Mouse (Mus musculus) retina, embryonic 14.5 days (tissue): Measurements from ENCODE around the gene Slc29a2.
A peak's percentile ranks its signal among the peaks of the same experiment; 100 is the strongest.

Source experiments
- DNase-seq: peaks from one replicate; pipeline ENCODE4 v3.0.0-alpha.2; 2015; ENCODE audit warnings: low spot score

Gene Slc29a2

DNA sequence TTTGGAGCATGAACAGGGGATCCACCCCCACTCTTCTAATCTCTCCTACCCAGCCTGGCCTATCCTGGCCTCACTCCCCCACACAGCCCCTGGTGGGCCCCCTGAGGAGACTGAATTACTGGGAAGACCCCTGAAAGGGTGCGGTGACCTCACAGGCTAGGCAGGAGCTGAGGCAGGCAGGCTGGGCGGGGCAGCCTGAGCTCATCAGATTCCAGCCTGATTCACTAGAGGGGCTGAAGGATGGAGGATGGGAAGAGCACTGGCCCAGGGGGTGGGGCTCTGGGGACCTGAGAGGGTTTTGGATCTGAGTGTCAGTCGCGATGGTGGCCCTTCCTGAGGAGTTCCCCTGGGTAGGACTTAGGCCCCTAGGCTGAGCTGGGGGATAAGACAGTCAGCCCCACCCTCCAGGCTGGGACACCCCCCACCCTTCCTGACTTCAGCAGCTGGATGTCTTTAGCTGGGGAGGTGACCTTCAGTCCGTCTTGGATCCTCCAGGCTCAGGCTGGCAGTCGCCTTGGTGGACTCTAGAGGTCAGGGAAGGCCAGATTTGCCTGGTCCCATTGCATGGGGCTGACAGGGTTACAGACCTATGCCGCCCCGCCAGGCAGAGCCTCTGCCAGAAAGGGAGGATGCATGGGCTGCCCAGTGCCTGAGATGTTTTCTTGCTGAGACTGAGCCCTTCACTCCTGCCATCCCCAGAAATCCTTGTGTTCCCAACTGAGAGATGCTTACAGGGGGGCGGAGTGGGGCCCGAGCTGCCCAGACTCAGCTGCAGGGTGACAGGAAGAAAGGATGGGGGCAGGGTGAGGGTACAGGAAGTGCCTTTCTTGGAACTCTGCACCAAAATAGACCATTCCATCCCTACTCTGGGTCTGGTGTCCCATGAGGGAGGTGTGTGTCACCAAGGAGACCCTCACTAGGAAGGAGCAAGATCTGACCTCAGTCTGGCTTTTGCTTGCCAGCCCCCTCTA is 35.4 kb downstream of the Slc29a2 start:
- peak; percentile 47 for DNase-seq

DNA sequence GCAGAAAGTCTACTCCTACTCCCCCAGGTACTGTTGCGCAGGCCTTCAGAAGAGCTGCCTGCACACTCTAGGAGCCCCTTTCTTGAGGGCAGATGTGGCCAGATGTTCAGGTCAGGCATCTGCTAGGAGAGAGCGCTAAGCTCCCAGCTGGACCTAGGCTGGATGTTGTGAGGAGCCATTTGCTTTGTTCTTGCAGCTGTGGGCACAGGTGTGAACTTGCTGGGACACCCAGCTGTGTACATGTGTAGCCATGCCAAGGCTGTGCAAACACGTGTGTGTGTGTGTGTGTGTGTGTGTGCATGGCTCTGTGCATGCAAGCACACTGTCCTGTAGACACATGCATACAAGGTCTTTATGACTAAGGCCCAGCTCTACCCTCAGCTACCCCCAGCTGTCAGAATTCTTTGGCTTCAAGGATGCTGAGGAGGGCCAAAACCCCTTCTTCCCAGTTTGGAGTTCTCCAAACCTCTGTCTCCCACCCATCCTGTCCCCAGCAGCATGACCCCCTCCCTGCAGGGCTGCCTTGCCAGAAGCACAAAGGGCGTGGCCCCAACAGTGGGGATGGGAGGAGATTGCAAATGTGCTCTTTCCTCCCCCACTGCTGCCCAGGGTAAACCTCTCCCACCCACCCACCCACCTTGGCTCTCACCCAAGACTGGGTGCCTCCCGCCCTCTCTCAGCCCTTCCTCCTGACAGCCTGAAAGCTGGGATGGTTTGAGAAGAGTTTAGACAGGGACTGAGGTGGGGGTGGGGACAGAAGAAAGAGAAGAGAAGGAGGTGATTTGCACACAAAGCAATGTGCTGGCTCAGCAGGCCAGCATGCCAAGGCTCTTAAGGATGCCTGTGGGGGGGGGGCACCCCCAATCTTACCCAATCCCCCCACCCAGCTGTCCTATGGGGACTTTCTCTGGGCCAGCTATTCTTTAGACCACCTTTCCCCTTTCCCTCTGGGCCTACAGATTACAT is 37.0 kb downstream of the Slc29a2 start:
- no peak for DNase-seq

DNA sequence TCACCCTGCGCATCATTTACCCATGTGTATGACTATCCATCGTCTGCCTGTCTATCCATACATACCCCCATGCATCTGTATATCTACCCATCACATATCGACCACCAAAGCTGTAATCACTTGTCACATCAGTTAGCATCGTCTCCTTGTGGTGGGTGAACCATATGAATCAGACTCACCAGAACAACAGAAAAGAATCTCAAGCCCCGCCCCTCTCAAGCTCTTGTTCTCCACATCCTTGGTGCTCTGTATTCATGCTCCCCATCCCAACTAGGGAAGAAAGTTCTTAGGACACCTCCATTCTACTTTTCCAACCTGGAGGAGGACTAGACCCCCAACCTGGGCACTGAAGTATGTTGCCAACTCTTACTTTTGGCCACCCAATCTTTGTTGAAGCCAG is 38.4 kb downstream of the Slc29a2 start:
- no peak for DNase-seq

DNA sequence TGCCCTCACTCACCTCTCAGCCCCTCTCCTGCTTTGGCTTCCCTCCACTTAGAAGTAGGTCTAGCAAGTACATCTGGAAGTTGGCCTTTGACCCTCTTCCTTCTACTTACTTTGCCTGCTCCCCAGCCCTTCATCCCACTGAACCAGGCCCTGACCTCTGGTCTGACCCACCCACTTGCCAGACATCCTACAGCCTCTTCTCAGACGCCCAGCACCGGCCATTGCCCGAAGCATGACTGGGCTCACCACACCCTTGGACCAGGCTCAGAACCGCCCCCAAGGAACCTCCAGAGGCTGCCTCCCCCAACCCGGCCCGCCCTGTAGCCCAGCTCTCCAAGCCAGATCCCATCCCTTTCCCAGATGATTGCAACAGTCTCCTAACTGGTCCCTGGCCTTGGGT is 38.8 kb downstream of the Slc29a2 start:
- DNase-seq: no peak

DNA sequence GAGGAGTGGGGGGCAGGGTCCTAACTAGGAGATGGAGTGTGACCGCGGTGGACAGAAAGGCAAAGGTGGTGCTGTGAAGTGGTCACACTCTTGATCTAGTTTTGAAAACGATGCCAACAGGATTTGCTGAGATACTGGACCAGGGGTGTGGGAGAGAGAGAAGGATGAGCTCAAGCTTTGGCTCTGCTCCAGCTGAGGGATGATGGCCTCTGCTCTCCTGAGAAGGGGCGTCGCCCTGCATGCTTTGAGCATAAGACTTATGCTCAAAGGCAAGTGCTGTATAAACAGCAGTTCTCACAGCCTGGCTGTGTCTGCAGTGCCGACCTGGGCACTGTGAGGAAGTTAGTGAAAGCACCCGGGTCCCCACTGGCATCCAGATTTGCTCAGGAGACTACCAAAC is 41.4 kb downstream of the Slc29a2 start:
- no peak for DNase-seq

DNA sequence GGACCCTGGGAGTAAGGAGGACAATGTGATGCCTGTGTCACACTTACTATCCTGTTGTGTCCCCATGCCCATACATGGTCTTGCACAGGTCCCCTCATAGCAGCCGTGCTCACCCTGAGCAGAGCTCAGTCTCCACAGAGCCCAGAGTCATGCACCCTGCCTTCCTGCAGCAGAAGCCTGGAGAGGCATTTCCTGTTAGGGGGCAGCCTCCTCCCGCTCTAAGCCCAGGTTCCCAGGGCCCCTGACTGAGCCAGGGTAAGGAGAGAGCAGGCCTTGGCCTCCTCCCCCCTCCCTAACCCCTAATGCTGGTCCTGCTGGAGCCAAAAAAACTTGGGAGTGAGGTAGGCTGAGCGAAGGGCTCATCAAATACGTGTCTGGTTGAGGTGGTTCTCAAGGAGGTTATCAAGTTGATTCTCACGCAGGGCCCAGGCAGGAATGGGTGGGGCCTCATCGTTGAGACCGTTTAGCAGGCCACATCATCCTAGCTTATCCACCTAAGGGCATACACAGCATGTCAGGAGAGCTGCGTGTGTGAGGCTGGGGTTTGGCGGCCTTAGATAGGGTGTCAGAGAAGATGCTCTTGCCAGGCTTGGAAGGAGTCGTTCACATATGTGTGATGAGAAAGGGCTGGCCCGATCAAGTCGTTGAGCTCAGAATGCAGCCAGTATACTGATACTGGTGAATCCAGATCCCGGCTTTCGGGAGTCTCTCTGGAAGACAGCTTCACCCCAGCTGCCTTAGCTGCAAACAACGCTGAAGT is 43.6 kb downstream of the Slc29a2 start:
- no peak for DNase-seq

DNA sequence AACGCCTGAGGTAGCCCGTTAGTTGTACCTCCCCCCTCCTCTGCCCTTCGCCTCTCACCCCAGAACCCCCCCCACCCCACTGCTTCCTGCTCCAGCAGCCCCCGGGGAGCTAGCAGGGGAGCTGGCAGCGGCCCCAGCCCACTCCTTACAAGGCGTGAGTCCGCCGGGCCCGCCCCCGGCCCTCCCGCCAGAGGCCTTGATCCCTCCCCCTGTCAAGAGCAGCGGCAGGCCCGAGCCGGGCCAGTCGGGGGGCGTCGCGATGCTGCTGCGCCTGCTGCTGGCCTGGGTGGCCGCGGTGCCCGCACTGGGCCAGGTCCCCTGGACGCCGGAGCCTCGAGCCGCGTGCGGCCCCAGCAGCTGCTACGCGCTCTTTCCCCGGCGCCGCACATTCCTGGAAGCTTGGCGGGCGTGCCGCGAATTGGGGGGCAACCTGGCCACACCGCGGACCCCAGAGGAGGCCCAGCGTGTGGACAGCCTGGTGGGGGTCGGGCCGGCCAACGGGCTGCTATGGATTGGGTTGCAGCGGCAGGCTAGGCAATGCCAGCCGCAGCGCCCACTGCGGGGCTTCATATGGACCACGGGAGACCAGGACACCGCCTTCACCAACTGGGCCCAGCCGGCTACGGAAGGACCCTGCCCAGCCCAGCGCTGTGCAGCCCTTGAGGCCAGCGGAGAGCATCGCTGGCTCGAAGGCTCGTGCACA is 44.4 kb downstream of the Slc29a2 start, which contains the start of gene Cd248:
Gene Cd248, plus strand, starts transcription at position 212 of the 703 bp plus-strand sequence.
- peak; percentile 61 for DNase-seq

DNA sequence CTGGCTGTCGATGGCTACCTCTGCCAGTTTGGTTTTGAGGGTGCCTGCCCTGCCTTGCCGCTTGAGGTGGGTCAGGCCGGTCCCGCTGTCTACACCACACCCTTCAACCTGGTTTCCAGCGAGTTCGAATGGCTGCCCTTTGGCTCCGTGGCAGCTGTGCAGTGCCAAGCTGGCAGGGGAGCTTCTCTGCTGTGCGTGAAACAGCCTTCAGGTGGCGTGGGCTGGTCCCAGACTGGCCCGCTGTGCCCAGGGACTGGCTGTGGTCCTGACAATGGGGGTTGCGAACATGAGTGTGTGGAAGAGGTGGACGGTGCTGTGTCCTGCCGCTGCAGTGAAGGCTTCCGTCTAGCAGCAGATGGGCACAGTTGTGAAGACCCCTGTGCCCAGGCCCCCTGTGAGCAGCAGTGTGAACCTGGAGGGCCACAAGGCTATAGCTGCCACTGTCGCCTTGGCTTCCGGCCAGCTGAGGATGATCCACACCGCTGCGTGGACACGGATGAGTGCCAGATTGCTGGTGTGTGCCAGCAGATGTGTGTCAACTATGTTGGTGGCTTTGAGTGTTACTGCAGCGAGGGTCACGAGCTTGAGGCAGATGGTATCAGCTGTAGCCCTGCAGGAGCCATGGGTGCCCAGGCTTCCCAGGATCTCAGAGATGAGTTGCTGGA is 45.0 kb downstream of the Slc29a2 start:
- DNase-seq: no peak

DNA sequence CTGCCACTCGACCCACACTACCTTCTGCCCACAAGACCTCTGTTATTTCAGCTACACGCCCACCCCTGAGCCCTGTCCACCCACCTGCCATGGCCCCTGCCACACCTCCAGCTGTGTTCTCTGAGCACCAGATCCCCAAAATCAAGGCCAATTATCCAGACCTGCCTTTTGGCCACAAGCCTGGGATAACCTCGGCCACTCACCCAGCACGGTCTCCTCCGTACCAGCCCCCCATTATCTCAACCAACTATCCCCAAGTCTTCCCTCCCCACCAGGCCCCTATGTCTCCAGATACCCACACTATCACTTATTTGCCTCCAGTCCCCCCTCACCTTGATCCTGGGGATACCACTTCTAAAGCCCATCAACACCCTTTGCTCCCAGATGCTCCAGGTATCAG is 45.8 kb downstream of the Slc29a2 start:
- no peak for DNase-seq

DNA sequence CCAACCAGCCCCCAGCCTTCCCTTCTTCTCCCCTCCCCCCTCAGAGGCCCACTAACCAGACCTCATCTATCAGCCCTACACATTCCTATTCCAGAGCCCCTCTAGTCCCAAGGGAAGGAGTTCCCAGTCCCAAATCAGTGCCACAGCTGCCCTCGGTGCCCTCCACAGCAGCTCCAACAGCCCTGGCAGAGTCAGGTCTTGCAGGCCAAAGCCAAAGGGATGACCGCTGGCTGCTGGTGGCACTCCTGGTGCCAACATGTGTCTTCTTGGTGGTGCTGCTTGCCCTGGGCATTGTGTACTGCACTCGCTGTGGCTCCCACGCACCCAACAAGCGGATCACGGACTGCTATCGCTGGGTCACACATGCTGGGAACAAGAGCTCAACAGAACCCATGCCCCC is 46.3 kb downstream of the Slc29a2 start:
- no peak for DNase-seq

DNA sequence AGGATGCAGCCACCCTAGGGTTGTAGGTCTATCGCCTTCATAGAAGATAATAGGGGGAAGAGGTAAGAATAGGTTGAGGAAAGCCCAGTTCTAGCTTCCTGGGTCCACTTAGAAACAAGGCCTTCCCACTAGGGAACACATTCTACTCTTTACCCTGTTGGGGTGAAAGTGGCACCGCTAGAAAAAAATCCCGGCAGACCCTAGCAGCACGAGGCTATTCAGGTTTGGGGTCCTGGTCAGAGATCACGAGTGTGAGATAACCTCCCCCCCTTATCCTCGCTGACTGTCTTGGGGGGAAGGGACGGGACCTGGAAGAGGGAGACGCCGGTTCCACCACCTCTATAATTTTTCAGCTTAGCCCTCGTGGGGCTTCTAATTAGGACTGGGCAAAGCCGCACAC is 47.4 kb downstream of the Slc29a2 start:
- DNase-seq: no peak

DNA sequence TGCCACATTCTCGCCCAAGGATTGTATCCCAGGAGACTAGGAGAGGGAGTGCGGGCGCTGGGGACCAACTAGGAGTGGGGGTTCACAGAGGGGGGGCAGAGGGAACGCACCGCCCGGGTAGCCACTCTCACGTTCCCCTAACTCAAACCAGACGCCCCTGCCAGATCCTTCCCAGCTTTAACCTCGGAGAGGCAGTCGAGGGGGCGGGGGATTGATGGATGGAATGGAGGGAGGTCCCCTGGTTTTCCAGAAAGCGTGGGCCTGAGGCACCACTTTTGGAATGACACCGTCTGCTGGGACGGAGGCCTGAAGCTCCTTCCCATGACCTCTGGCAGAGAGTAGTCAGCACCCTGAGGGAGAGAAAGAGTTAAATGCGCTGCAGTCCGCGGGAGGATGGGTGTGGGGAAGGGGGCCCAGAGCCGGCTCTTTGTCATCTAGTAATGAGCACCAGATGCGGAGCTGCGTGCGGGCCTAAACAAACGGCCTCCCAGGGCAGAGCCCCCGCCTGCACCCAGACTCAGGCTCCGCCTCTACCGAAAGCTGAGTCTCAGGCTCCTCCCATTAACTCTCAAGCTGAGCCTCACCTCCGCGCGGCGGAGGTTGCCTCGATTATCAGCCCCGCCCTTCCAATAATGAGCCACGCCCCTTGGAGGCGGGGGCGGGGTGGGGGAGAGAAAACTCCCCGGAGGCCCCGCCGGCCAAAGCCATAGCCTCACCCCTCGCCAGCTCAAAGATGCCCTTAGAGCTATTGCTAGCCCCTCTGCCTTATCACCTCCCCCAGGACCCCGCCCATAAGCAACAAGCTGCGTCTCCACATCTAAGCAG is 48.1 kb downstream of the Slc29a2 start:
- DNase-seq: peak; percentile 85

DNA sequence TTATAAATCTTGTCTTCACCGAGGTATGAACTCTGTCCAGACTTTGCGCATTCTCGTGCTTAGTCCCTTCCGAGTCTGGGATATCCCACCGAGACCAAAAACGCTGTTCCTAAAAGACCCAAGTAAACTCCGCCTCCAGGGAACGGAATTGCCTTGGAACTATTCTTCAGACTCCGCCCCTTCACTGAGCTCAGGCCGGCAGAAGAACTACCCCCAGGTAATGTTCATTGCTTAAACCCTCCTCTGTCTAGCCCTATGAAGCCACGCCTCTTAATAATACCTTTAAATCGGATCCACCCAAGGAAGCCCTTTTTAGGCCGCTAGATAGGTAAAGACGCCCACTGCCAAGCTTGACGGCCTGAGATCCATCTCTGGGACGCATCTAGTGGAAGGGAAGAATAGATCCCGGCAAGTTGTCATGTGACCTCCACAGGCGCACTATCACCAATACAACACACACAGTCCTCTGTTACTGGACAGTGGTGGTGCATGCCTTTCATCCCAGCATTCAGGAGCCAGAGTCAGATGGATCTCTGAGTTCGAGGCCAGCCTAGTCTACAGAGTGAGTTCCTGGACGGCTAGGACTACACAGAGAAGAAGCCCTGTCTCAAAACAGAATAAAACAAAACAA is 48.8 kb downstream of the Slc29a2 start:
- no peak for DNase-seq

DNA sequence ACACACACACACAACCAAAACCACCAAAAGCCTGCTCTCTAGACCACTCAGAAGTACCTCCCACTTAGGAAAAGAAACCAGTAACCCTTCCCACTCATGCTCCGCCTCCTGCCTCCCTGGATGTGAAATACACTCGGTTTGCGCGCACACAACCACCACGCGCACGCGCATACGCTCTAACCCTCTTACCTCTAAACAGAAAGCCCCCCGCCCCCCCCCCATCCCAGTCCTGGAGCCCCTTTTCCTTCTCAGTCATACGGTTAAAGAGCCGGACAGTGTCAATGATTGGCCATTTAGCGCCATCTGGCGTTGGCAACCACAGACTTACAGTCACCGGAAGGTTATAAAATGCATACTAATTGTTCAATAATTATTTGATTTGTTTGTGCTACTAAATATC is 49.4 kb downstream of the Slc29a2 start:
- peak; percentile 86 for DNase-seq

DNA sequence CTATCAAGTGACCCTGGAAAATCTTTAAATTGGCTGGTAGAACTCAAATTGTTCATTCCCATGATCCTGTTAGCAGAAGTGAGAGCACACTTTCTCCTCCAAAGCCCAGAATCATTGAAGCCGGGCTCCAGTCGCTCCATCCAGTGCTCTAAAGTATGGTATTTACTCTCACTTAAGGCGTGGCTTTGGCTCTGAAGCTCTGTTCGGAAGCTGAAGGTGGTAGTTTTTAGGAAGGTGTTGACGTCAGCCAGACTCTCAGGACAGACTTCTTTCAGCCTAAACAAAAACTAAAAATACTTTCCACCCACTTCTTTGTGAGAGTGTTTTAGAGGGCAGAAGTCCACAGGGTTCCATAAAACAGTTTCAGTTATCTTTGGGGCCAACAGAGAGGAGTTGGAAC is 49.9 kb downstream of the Slc29a2 start:
- no peak for DNase-seq

DNA sequence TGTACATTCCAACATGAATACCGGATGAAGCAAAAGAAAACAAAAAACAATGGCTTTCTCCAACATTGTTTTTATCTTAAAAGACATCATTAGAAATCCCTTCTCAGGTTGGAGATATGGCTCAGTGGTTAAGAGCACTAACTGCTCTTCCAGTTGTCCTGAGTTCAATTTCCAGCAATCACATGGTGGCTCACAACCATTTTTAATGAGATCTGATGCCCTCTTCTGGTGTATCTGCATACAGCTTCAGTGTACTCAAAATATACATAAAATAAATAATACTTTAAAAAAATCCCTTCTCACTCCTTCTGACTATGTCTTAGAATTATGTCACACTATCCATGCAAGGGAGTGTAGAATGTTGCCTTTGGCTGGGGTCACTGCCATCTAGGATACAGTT is 55.6 kb downstream of the Slc29a2 start:
- DNase-seq: no peak
